8 mouse cellular contexts compared by ENCODE assay signal in genomic region chr1:82987530-82988198, GRCm38 (mm10). TPM values are rescaled to one million over a fixed set of nuclear protein-coding genes. Genes with fewer than 3 reads are reported as not detected.
DNase-seq lines count a peak whose midpoint lies in the region; ATAC-seq and TF ChIP-seq lines count a peak whose summit lies in the region.

No protein-coding gene starts in this region.

- peak; percentile 82 for TF ChIP-seq RAD21 in MEL (IDR thresholded peaks at IDR 0.05; ENCODE audit: low read depth, low read length)

- TF ChIP-seq POLR2A in MEL (IDR thresholded peaks at IDR 0.05; ENCODE audit: control insufficient read depth in 1 of 2, insufficient read depth in 1 of 2, low read depth in 1 of 2, low read length in 2 of 2, poor library complexity in 1 of 2) = no peak
- no peak for TF ChIP-seq POLR2A in cerebellum, adult 2 months (IDR thresholded peaks at IDR 0.05; ENCODE audit: borderline replicate concordance, insufficient read depth, low read length)

- 45% methylated on average over 4 of the region's 4 CpGs for WGBS in limb, embryonic 11.5 days
- WGBS in limb, embryonic 10.5 days = 43% methylated on average over 4 of the region's 4 CpGs
- WGBS in cerebellum, adult 2 months = 34% methylated on average over 4 of the region's 4 CpGs
- 22% methylated on average over 4 of the region's 4 CpGs for WGBS in heart, embryonic 12.5 days
- 38% methylated on average over 4 of the region's 4 CpGs for WGBS in neural tube, embryonic 14.5 days

- TF ChIP-seq EP300 in MEL (IDR thresholded peaks at IDR 0.05; ENCODE audit: low read depth in 1 of 2, low read length in 2 of 2) = no peak

- DNase-seq in limb, embryonic 11.5 days (ENCODE audit: low spot score) = peak; percentile 31
- no peak for DNase-seq in limb, embryonic 10.5 days (ENCODE audit: low spot score)
- peak; percentile 69 for DNase-seq in MEL (ENCODE audit: low read depth, low spot score)
- peak in 1 of 2 experiments; percentile 39 for DNase-seq in cerebellum, adult 2 months
- DNase-seq in left cerebral cortex, adult 2 months (ENCODE audit: extremely low spot score in 1 of 2, low spot score in 2 of 2) = peak; percentile 26 to 43

- H3K4me2 ChIP-seq in limb, embryonic 11.5 days (ENCODE audit: low read depth, severe bottlenecking) = no peak overlapping the region
- no peak overlapping the region for H3K4me2 ChIP-seq in heart, embryonic 12.5 days
- no peak overlapping the region for H3K4me2 ChIP-seq in neural tube, embryonic 14.5 days (ENCODE audit: low read depth, low read length)

- intact Hi-C loops in left cerebral cortex, adult 2 months (cut with DNase I) = loop anchor here (1.0 to 10.0 kb wide), 3 partner anchors 149 to 433 kb away; partner anchors contain the start of gene Agfg1

- no peaks in the 10 kb centered on the region for H3K4me1 ChIP-seq in limb, embryonic 11.5 days (ENCODE audit: control insufficient read depth, insufficient read depth, low read length)
- no peaks in the 10 kb centered on the region for H3K4me1 ChIP-seq in limb, embryonic 10.5 days
- no peaks in the 10 kb centered on the region for H3K4me1 ChIP-seq in MEL (ENCODE audit: control insufficient read depth in 1 of 2, insufficient read depth in 2 of 2, low read length in 2 of 2)
- no peaks in the 10 kb centered on the region for H3K4me1 ChIP-seq in cerebellum, adult 2 months (ENCODE audit: control insufficient read depth, insufficient read depth, low read length)
- peaks cover 4% of the 10 kb centered on the region; the same call in 1 of the 2 replicates for H3K4me1 ChIP-seq in heart, embryonic 12.5 days (replicated peaks)
- no peaks in the 10 kb centered on the region for H3K4me1 ChIP-seq in neural tube, embryonic 14.5 days (ENCODE audit: control insufficient read depth, insufficient read depth, low read length)

- ATAC-seq in limb, embryonic 11.5 days (ENCODE audit: insufficient number of reproducible peaks, low FRiP score, low TSS enrichment, low read depth) = no peak
- ATAC-seq in heart, embryonic 12.5 days (ENCODE audit: insufficient number of reproducible peaks, low FRiP score) = 0 out of 2 replicates have a peak, but pooled peaks have one; percentile 11
- peak; percentile 79 for ATAC-seq in neural tube, embryonic 14.5 days (ENCODE audit: low read depth)
- ATAC-seq in erythroblast, adult 5-6 weeks (replicated peaks; ENCODE audit: low FRiP score, poor library complexity, severe bottlenecking) = no peak

- 0 out of 2 replicates have a peak, but pooled peaks cover 3% of the 10 kb centered on the region for H3K9me3 ChIP-seq in limb, embryonic 11.5 days (ENCODE audit: control insufficient read depth, low read length)
- H3K9me3 ChIP-seq in limb, embryonic 10.5 days (replicated peaks) = peaks cover 4% of the 10 kb centered on the region
- no peaks in the 10 kb centered on the region for H3K9me3 ChIP-seq in MEL (replicated peaks; ENCODE audit: insufficient read depth, low read length)
- peaks cover 8% of the 10 kb centered on the region for H3K9me3 ChIP-seq in heart, embryonic 12.5 days (replicated peaks)
- H3K9me3 ChIP-seq in neural tube, embryonic 14.5 days (ENCODE audit: control insufficient read depth, low read length) = no peaks in the 10 kb centered on the region; the same call in 1 of the 2 replicates

- no peak overlapping the region for H3K4me3 ChIP-seq in limb, embryonic 11.5 days (ENCODE audit: low read depth, low read length)
- H3K4me3 ChIP-seq in limb, embryonic 10.5 days = no peak overlapping the region
- H3K4me3 ChIP-seq in MEL (ENCODE audit: control insufficient read depth in 1 of 2, insufficient read depth in 1 of 2, low read depth in 2 of 2, low read length in 2 of 2) = no peak overlapping the region
- H3K4me3 ChIP-seq in cerebellum, adult 2 months (replicated peaks; ENCODE audit: insufficient read depth, low read depth, low read length) = no peak overlapping the region
- H3K4me3 ChIP-seq in heart, embryonic 12.5 days = no peak overlapping the region
- no peak overlapping the region for H3K4me3 ChIP-seq in left cerebral cortex, adult 2 months
- no peak overlapping the region for H3K4me3 ChIP-seq in neural tube, embryonic 14.5 days (ENCODE audit: low read depth, low read length)

- H3K27me3 ChIP-seq in limb, embryonic 11.5 days (ENCODE audit: control insufficient read depth, insufficient read depth, low read length) = no peaks in the 10 kb centered on the region
- no peaks in the 10 kb centered on the region for H3K27me3 ChIP-seq in limb, embryonic 10.5 days (ENCODE audit: low read depth, poor library complexity, severe bottlenecking)
- H3K27me3 ChIP-seq in MEL (ENCODE audit: control insufficient read depth in 1 of 2, insufficient read depth in 2 of 2, low read length in 2 of 2) = no peaks in the 10 kb centered on the region; a peak in 1 of 4 replicates
- H3K27me3 ChIP-seq in cerebellum, adult 2 months (ENCODE audit: control insufficient read depth, insufficient read depth, low read length) = no peaks in the 10 kb centered on the region
- H3K27me3 ChIP-seq in heart, embryonic 12.5 days (replicated peaks) = no peaks in the 10 kb centered on the region
- no peaks in the 10 kb centered on the region for H3K27me3 ChIP-seq in neural tube, embryonic 14.5 days (ENCODE audit: control insufficient read depth, insufficient read depth, low read length)

- no peak overlapping the region for H3K27ac ChIP-seq in limb, embryonic 11.5 days (replicated peaks; ENCODE audit: low read depth, low read length)
- H3K27ac ChIP-seq in limb, embryonic 10.5 days = no peak overlapping the region
- no peak overlapping the region for H3K27ac ChIP-seq in MEL (ENCODE audit: control insufficient read depth, low read depth, low read length)
- no peak overlapping the region for H3K27ac ChIP-seq in cerebellum, adult 2 months (ENCODE audit: insufficient read depth, low read length)
- H3K27ac ChIP-seq in heart, embryonic 12.5 days (ENCODE audit: poor library complexity, severe bottlenecking) = no peak overlapping the region
- H3K27ac ChIP-seq in left cerebral cortex, adult 2 months = no peak overlapping the region
- H3K27ac ChIP-seq in neural tube, embryonic 14.5 days (ENCODE audit: low read depth, low read length) = no peak overlapping the region

- H3K36me3 ChIP-seq in limb, embryonic 11.5 days (ENCODE audit: control insufficient read depth, insufficient read depth, low read length) = no peaks in the 10 kb centered on the region
- H3K36me3 ChIP-seq in limb, embryonic 10.5 days = no peaks in the 10 kb centered on the region
- H3K36me3 ChIP-seq in MEL (ENCODE audit: control insufficient read depth in 1 of 2, insufficient read depth in 2 of 2, low read length in 2 of 2) = no peaks in the 10 kb centered on the region
- H3K36me3 ChIP-seq in heart, embryonic 12.5 days = no peaks in the 10 kb centered on the region
- no peaks in the 10 kb centered on the region for H3K36me3 ChIP-seq in neural tube, embryonic 14.5 days (ENCODE audit: control insufficient read depth, insufficient read depth, low read length)

- peak in 2 of 3 experiments; percentile 73 to 78; a peak in 4 of 6 replicates for TF ChIP-seq CTCF in MEL (IDR thresholded peaks at IDR 0.05 in 2 of 3, conservative IDR thresholded peaks at IDR 0.05 in 1 of 3; ENCODE audit: control insufficient read depth in 1 of 3, insufficient read depth in 1 of 3, low read depth in 2 of 3, low read length in 3 of 3, poor library complexity in 1 of 3, severe bottlenecking in 1 of 3)
- peak; percentile 46; the same call in 1 of the 2 replicates for TF ChIP-seq CTCF in cerebellum, adult 2 months (IDR thresholded peaks at IDR 0.05; ENCODE audit: borderline replicate concordance, insufficient read depth, low read depth, low read length)
- TF ChIP-seq CTCF in left cerebral cortex, adult 2 months (IDR thresholded peaks at IDR 0.05) = peak; percentile 82

- H3K79me2 ChIP-seq in MEL (ENCODE audit: control insufficient read depth, insufficient read depth, low read length, poor library complexity) = no peaks in the 10 kb centered on the region

- no peak overlapping the region for H3K9ac ChIP-seq in limb, embryonic 11.5 days (ENCODE audit: low read length)
- H3K9ac ChIP-seq in MEL (ENCODE audit: control insufficient read depth, low read depth, low read length, poor library complexity, severe bottlenecking) = no peak overlapping the region
- no peak overlapping the region for H3K9ac ChIP-seq in heart, embryonic 12.5 days
- no peak overlapping the region for H3K9ac ChIP-seq in neural tube, embryonic 14.5 days (replicated peaks; ENCODE audit: low read depth, low read length)

RNA-seq across cellular contexts. Expression of gene Gm47959, which starts 12.7 kb away (rescaled TPM):
- not detected in 2 replicates for polyA plus RNA-seq in limb, embryonic 11.5 days (2014; fragmentation: Nextera tagmentation; extraction: Ambion mirVana)
- polyA plus RNA-seq in limb, embryonic 10.5 days (2016; fragmentation: Nextera tagmentation; extraction: Ambion mirVana) = not detected in 2 replicates
- total RNA-seq in MEL (2012; rRNA removed) = not detected in 2 replicates
- polyA plus RNA-seq in MEL (2012; ENCODE audit: insufficient read depth in 1 of 2, insufficient read length in 2 of 2, low read depth in 1 of 2, low replicate concordance in 2 of 2, missing spikeins in 1 of 2) = not detected
- not detected in 2 replicates for polyA plus RNA-seq in cerebellum, adult 2 months (2012; rRNA removed)
- not detected in 2 replicates for polyA plus RNA-seq in heart, embryonic 12.5 days (2016; fragmentation: Nextera tagmentation; extraction: Ambion mirVana)
- total RNA-seq in left cerebral cortex, adult 2 months (2021) = not detected
- not detected in 2 replicates for polyA plus RNA-seq in neural tube, embryonic 14.5 days (2014; fragmentation: Nextera tagmentation; extraction: Ambion mirVana)
- not detected in 2 replicates for total RNA-seq in erythroblast, adult 5-6 weeks (2015; ENCODE audit: low replicate concordance)
- not detected in 2 replicates for total RNA-seq in erythroblast, adult 5-6 weeks (2017; ENCODE audit: low replicate concordance)

RNA-seq across cellular contexts. Expression of gene Gm47955, which starts 27.6 kb away (rescaled TPM):
- polyA plus RNA-seq in limb, embryonic 11.5 days (2014; fragmentation: Nextera tagmentation; extraction: Ambion mirVana) = not detected in 2 replicates
- polyA plus RNA-seq in limb, embryonic 10.5 days (2016; fragmentation: Nextera tagmentation; extraction: Ambion mirVana) = not detected in 2 replicates
- not detected in 2 replicates for total RNA-seq in MEL (2012; rRNA removed)
- not detected for polyA plus RNA-seq in MEL (2012; ENCODE audit: insufficient read depth in 1 of 2, insufficient read length in 2 of 2, low read depth in 1 of 2, low replicate concordance in 2 of 2, missing spikeins in 1 of 2)
- not detected in 2 replicates for polyA plus RNA-seq in cerebellum, adult 2 months (2012; rRNA removed)
- polyA plus RNA-seq in heart, embryonic 12.5 days (2016; fragmentation: Nextera tagmentation; extraction: Ambion mirVana) = not detected in 2 replicates
- not detected for total RNA-seq in left cerebral cortex, adult 2 months (2021)
- polyA plus RNA-seq in neural tube, embryonic 14.5 days (2014; fragmentation: Nextera tagmentation; extraction: Ambion mirVana) = not detected in 2 replicates
- total RNA-seq in erythroblast, adult 5-6 weeks (2015; ENCODE audit: low replicate concordance) = not detected in 2 replicates
- total RNA-seq in erythroblast, adult 5-6 weeks (2017; ENCODE audit: low replicate concordance) = not detected in 2 replicates

RNA-seq across cellular contexts. Expression of gene Gm7544, which starts 31.9 kb away (rescaled TPM):
- polyA plus RNA-seq in limb, embryonic 11.5 days (2014; fragmentation: Nextera tagmentation; extraction: Ambion mirVana) = not detected in 2 replicates
- polyA plus RNA-seq in limb, embryonic 10.5 days (2016; fragmentation: Nextera tagmentation; extraction: Ambion mirVana) = not detected in 2 replicates
- not detected in 2 replicates for total RNA-seq in MEL (2012; rRNA removed)
- not detected for polyA plus RNA-seq in MEL (2012; ENCODE audit: insufficient read depth in 1 of 2, insufficient read length in 2 of 2, low read depth in 1 of 2, low replicate concordance in 2 of 2, missing spikeins in 1 of 2)
- not detected in 2 replicates for polyA plus RNA-seq in cerebellum, adult 2 months (2012; rRNA removed)
- not detected in 2 replicates for polyA plus RNA-seq in heart, embryonic 12.5 days (2016; fragmentation: Nextera tagmentation; extraction: Ambion mirVana)
- not detected for total RNA-seq in left cerebral cortex, adult 2 months (2021)
- polyA plus RNA-seq in neural tube, embryonic 14.5 days (2014; fragmentation: Nextera tagmentation; extraction: Ambion mirVana) = not detected in 2 replicates
- not detected in 2 replicates for total RNA-seq in erythroblast, adult 5-6 weeks (2015; ENCODE audit: low replicate concordance)
- total RNA-seq in erythroblast, adult 5-6 weeks (2017; ENCODE audit: low replicate concordance) = not detected in 2 replicates

RNA-seq across cellular contexts. Expression of gene A030003K21Rik, which starts 44.5 kb away (rescaled TPM):
- polyA plus RNA-seq in limb, embryonic 11.5 days (2014; fragmentation: Nextera tagmentation; extraction: Ambion mirVana) = not detected in 2 replicates
- polyA plus RNA-seq in limb, embryonic 10.5 days (2016; fragmentation: Nextera tagmentation; extraction: Ambion mirVana) = not detected in 2 replicates
- not detected in 2 replicates for total RNA-seq in MEL (2012; rRNA removed)
- not detected for polyA plus RNA-seq in MEL (2012; ENCODE audit: insufficient read depth in 1 of 2, insufficient read length in 2 of 2, low read depth in 1 of 2, low replicate concordance in 2 of 2, missing spikeins in 1 of 2)
- not detected in 2 replicates for polyA plus RNA-seq in cerebellum, adult 2 months (2012; rRNA removed)
- not detected in 2 replicates for polyA plus RNA-seq in heart, embryonic 12.5 days (2016; fragmentation: Nextera tagmentation; extraction: Ambion mirVana)
- total RNA-seq in left cerebral cortex, adult 2 months (2021) = not detected
- not detected in 2 replicates for polyA plus RNA-seq in neural tube, embryonic 14.5 days (2014; fragmentation: Nextera tagmentation; extraction: Ambion mirVana)
- not detected in 2 replicates for total RNA-seq in erythroblast, adult 5-6 weeks (2015; ENCODE audit: low replicate concordance)
- not detected in 2 replicates for total RNA-seq in erythroblast, adult 5-6 weeks (2017; ENCODE audit: low replicate concordance)

RNA-seq across cellular contexts. Expression of gene Slc19a3, which starts 50.6 kb away (rescaled TPM):
- 0.83 and 1.6 TPM in 2 replicates for polyA plus RNA-seq in limb, embryonic 11.5 days (2014; fragmentation: Nextera tagmentation; extraction: Ambion mirVana)
- 0.33 and 0.45 TPM in 2 replicates for polyA plus RNA-seq in limb, embryonic 10.5 days (2016; fragmentation: Nextera tagmentation; extraction: Ambion mirVana)
- total RNA-seq in MEL (2012; rRNA removed) = not detected in 2 replicates
- polyA plus RNA-seq in MEL (2012; ENCODE audit: insufficient read depth in 1 of 2, insufficient read length in 2 of 2, low read depth in 1 of 2, low replicate concordance in 2 of 2, missing spikeins in 1 of 2) = not detected
- polyA plus RNA-seq in cerebellum, adult 2 months (2012; rRNA removed) = 3.5 and 4.4 TPM in 2 replicates
- polyA plus RNA-seq in heart, embryonic 12.5 days (2016; fragmentation: Nextera tagmentation; extraction: Ambion mirVana) = 2.3 and 2.7 TPM in 2 replicates
- total RNA-seq in left cerebral cortex, adult 2 months (2021) = 1 to 10 TPM; 1.8 to 2.0 TPM
- polyA plus RNA-seq in neural tube, embryonic 14.5 days (2014; fragmentation: Nextera tagmentation; extraction: Ambion mirVana) = 0.66 and 0.85 TPM in 2 replicates
- total RNA-seq in erythroblast, adult 5-6 weeks (2015; ENCODE audit: low replicate concordance) = not detected in 2 replicates
- not detected in 2 replicates for total RNA-seq in erythroblast, adult 5-6 weeks (2017; ENCODE audit: low replicate concordance)

Comparison
In these comparisons a context has a peak if more than half of its experiments do, and no peak if none do; other contexts are left out.
1. ATAC-seq: peak in heart, embryonic 12.5 days (single experiment) and neural tube, embryonic 14.5 days (single experiment); none in limb, embryonic 11.5 days (single experiment) and erythroblast, adult 5-6 weeks (single experiment).
2. Peak in every context shown above with its lines, with median percentiles within 50 percentile points of each other: CTCF ChIP-seq.